Mouse (Mus musculus): ENCODE measurements around the gene Lpcat1. TPM values are rescaled to one million over a fixed set of nuclear protein-coding genes. Genes with fewer than 3 reads are reported as not detected.

Gene Lpcat1
- polyA plus RNA-seq, 1 experiment from 2014 or later, result 60.4 TPM

GRCm38 (mm10) chr13:73512776-73513673, 46.0 kb downstream of the Lpcat1 start:
- H3K4me3 ChIP-seq, result no peak overlapping the region
- no peak overlapping the region for H3K27ac ChIP-seq
- H3K27me3 ChIP-seq (replicated peaks), result no peaks in the 10 kb centered on the region
- 61% methylated on average over 13 of the region's 13 CpGs for WGBS
- H3K4me2 ChIP-seq (replicated peaks), result no peak overlapping the region
- H3K9ac ChIP-seq, result no peak overlapping the region
- ATAC-seq (ENCODE audit: low FRiP score, low read depth), result peak; percentile 53; the same call in 1 of the 2 replicates
- peaks cover 59% of the 10 kb centered on the region for H3K36me3 ChIP-seq
- H3K4me1 ChIP-seq, result no peaks in the 10 kb centered on the region
- H3K9me3 ChIP-seq, result no peaks in the 10 kb centered on the region

- no peak for ATAC-seq (ENCODE audit: low FRiP score, low read depth)
- Histone ChIP-seq H3K36me3 (peaks cover 38% of the 10 kb centered on the region), H3K9ac (no peak overlapping the region), H3K9me3 (no peaks in the 10 kb centered on the region), H3K4me1 (no peaks in the 10 kb centered on the region), H3K27me3 (replicated peaks) (no peaks in the 10 kb centered on the region), H3K4me3 (no peak overlapping the region), H3K27ac (no peak overlapping the region), H3K4me2 (replicated peaks) (no peak overlapping the region)
- WGBS, result 67% methylated on average over 4 of the region's 4 CpGs
Observed at GRCm38 (mm10) chr13:73516886-73517285, 49.9 kb downstream of the Lpcat1 start.

DNA sequence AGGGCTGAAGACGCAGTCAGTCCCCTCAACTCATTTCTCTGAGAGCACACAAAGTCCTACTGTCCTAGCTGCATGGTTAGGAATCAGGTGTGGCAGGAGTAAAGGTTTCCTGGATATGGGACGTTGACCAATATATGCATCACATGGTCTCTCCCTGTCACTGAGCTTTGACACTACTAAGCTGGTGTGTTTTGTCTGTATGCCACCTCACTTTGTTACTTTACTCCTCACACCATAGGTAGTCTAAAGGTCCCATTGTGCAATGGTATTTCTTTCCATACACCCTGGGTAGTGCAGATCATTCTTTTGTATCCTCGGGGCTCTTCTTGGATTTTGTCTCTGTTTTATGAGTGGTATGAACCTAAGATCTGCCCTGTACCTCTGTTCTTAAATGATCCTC, 66.7 kb downstream of the Lpcat1 start:
- Histone ChIP-seq H3K27me3 (replicated peaks) (peaks cover 42% of the 10 kb centered on the region), H3K27ac (no peak overlapping the region), H3K9ac (no peak overlapping the region), H3K36me3 (no peaks in the 10 kb centered on the region), H3K4me1 (peaks cover 8% of the 10 kb centered on the region), H3K4me2 (replicated peaks) (no peak overlapping the region), H3K4me3 (no peak overlapping the region), H3K9me3 (no peaks in the 10 kb centered on the region)
- ATAC-seq (ENCODE audit: low FRiP score, low read depth), result no peak
- 87% methylated on average over 3 of the region's 3 CpGs for WGBS

- H3K4me2 ChIP-seq (replicated peaks), result no peak overlapping the region
- ATAC-seq (ENCODE audit: low FRiP score, low read depth), result no peak
- no peak overlapping the region for H3K9ac ChIP-seq
- H3K4me3 ChIP-seq, result no peak overlapping the region
- 62% methylated on average over 3 of the region's 3 CpGs for WGBS
- peaks cover 8% of the 10 kb centered on the region for H3K4me1 ChIP-seq
- no peaks in the 10 kb centered on the region for H3K9me3 ChIP-seq
- no peaks in the 10 kb centered on the region for H3K36me3 ChIP-seq
- no peak overlapping the region for H3K27ac ChIP-seq
- H3K27me3 ChIP-seq (replicated peaks), result peaks cover 44% of the 10 kb centered on the region
Observed at GRCm38 (mm10) chr13:73535287-73535686, 68.3 kb downstream of the Lpcat1 start.

- peaks cover 8% of the 10 kb centered on the region for H3K4me1 ChIP-seq
- peak within 1 kb of the TSS; percentile 37 for H3K4me3 ChIP-seq
- H3K9me3 ChIP-seq, result no peaks in the 10 kb centered on the region
- 0 out of 2 replicates have a peak, but pooled peaks have one; percentile 53 for ATAC-seq (ENCODE audit: low FRiP score, low read depth)
- H3K27me3 ChIP-seq (replicated peaks), result peaks cover 44% of the 10 kb centered on the region
- no peak within 1 kb of the TSS for H3K27ac ChIP-seq
- H3K36me3 ChIP-seq, result no peaks in the 10 kb centered on the region
- WGBS, result 1% methylated on average over 26 of the region's 26 CpGs
- no peak within 1 kb of the TSS for H3K9ac ChIP-seq
- H3K4me2 ChIP-seq (replicated peaks), result peak within 1 kb of the TSS; percentile 75
Observed at GRCm38 (mm10) chr13:73536403-73536821, 69.4 kb downstream of the Lpcat1 start, which contains the start of gene Slc6a3. Gene Slc6a3 (plus strand): TSS chr13:73536747.

- Histone ChIP-seq H3K27ac (no peak overlapping the region), H3K36me3 (no peaks in the 10 kb centered on the region), H3K9ac (no peak overlapping the region), H3K27me3 (replicated peaks) (peaks cover 44% of the 10 kb centered on the region), H3K4me1 (peaks cover 8% of the 10 kb centered on the region), H3K9me3 (no peaks in the 10 kb centered on the region), H3K4me3 (peak overlapping the region; percentile 37), H3K4me2 (replicated peaks) (peak overlapping the region; percentile 75)
- 0 out of 2 replicates have a peak, but pooled peaks have one; percentile 7 for ATAC-seq (ENCODE audit: low FRiP score, low read depth)
- WGBS, result 18% methylated on average over 13 of the region's 13 CpGs
Observed at GRCm38 (mm10) chr13:73536824-73537223, 69.8 kb downstream of the Lpcat1 start.

DNA sequence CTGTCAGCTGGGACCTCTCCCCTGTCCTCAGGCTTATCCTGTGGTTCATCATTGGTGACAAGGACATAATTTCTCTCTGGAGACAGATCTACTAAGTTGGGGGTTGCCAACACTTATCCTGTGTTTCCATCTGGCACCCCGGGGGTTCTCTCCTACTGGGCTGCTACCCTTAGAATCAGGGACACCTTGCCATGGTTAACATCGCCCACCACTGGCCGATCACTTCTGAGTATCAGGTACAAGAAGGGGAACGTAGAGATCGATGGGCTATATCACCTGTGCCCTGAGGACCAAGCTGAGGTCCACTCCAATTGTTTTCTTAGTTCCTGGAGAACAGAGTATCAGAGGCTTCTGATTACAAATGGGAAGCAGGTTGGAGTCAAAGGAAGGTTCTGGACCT, 97.2 kb downstream of the Lpcat1 start:
- 90% methylated on average over 5 of the region's 5 CpGs for WGBS
- Histone ChIP-seq H3K9me3 (no peaks in the 10 kb centered on the region), H3K4me3 (no peak overlapping the region), H3K4me1 (no peaks in the 10 kb centered on the region), H3K36me3 (no peaks in the 10 kb centered on the region), H3K9ac (no peak overlapping the region), H3K27me3 (replicated peaks) (no peaks in the 10 kb centered on the region), H3K4me2 (replicated peaks) (no peak overlapping the region), H3K27ac (no peak overlapping the region)
- no peak for ATAC-seq (ENCODE audit: low FRiP score, low read depth)

Other genes starting within 250 kb of the Lpcat1 start
- 2.8 TPM in 2 replicates for gene Irx4, start 206.7 kb upstream of the Lpcat1 start, polyA plus RNA-seq (2016; fragmentation: Nextera tagmentation; extraction: Ambion mirVana)
- gene Mrpl36, start 138.7 kb upstream of the Lpcat1 start, polyA plus RNA-seq (2016; fragmentation: Nextera tagmentation; extraction: Ambion mirVana), result 93.4 and 104 TPM in 2 replicates
- gene Ndufs6, start 138.7 kb upstream of the Lpcat1 start, polyA plus RNA-seq (2016; fragmentation: Nextera tagmentation; extraction: Ambion mirVana), result 299 and 311 TPM in 2 replicates
- gene Slc6a3, start 69.5 kb downstream of the Lpcat1 start, polyA plus RNA-seq (2016; fragmentation: Nextera tagmentation; extraction: Ambion mirVana), result 0.06 and 0.17 TPM in 2 replicates
- gene Clptm1l, start 136.8 kb downstream of the Lpcat1 start, polyA plus RNA-seq (2016; fragmentation: Nextera tagmentation; extraction: Ambion mirVana), result 124 and 134 TPM in 2 replicates
- 5.6 and 6.1 TPM in 2 replicates for gene Tert, start 159.7 kb downstream of the Lpcat1 start, polyA plus RNA-seq (2016; fragmentation: Nextera tagmentation; extraction: Ambion mirVana)
- gene Slc6a18, start 210.8 kb downstream of the Lpcat1 start, polyA plus RNA-seq (2016; fragmentation: Nextera tagmentation; extraction: Ambion mirVana), result not detected in 2 replicates
- gene Slc6a19, start 237.7 kb downstream of the Lpcat1 start, polyA plus RNA-seq (2016; fragmentation: Nextera tagmentation; extraction: Ambion mirVana), result 0.23 TPM in 2 replicates

Measured in neural tube, embryonic 12.5 days (tissue).